Mouse (Mus musculus) adrenal gland, adult (tissue): ENCODE measurements around the gene Cenpl.
A peak's percentile ranks its signal among the peaks of the same experiment; 100 is the strongest.
"Not testable (repeated sequence)": the region's sequence is repeated elsewhere in the genome, so short reads cannot be mapped to it uniquely, and the experiment has no call there.

Experiments used
- DNase-seq, 2 experiments: peaks; one replicate each; pipeline ENCODE4 v3.0.0; 2022 to 2023; ENCODE audit warnings: low spot score in 1 of 2; ENCODE audit not compliant: inconsistent age in 2 of 2

The Cenpl gene

GRCm38 (mm10) chr1:161070352-161071271, at the start of gene Cenpl, which contains the start of gene Dars2:
Gene Cenpl, plus strand, starts transcription at chr1:161070713.
Gene Dars2, minus strand, starts transcription at chr1:161070658.
- peak; percentile 97 to 99 for DNase-seq

DNA sequence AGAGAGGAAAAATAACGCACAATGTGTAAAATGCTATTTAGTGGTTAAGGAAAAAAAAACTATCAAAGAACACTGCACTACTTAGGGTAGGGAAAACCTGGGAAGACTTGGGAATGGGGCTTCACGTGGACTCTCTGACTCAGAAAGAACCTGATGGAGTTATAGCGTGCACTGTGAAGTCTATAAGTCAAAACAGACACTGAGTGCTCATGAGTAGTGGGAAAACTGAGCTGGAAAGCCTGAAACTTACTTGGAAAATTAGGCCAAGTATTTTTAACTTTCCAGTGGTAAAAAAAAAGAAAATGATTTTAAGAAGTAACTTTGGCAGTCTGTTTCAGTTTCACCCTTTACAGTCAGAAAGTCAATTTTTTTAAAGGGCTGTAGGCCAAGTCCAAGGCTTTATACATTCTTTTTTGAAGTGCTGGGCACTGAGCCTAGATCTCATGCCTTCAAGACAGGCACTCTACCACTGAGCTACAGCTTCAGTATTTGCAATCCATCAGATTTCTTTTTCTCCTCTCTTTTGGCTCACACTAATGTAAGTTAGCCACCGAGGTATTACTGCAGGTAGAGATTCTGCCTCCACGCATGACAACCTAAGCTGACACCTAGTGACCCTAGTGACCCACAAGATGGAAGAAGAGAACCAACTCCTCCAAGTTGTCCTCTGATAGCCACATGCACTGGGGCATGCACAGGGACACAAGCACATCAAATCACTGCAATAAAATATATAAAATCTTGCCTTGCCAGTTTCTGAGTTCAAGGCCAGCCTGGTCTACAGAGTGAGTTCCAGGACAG, 44.9 kb upstream of the Cenpl start:
- peak in 1 of 2 experiments; percentile 71 for DNase-seq

DNA sequence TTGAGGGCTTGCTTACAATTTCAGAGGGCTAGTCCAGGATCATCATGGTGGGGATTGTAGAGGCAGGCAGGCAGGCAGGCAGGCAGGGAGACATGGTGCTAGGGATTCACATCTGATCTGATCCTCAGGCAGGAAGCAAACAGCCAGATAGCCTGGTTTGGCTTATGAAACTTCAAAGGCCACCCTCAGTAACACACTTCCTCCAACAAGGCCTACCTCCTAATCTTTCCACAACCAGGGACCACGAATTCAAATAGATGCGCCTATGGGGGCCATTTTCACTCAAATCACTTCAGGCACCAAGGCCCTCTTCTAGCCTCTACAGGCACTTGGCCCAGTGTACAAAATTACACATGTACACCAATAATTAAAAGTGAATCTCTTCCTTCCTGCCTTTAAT, 43.3 kb upstream of the Cenpl start:
- no peak for DNase-seq

GRCm38 (mm10) chr1:161028427-161028826, 42.1 kb upstream of the Cenpl start:
- not testable (repeated sequence) for DNase-seq

- no peak for DNase-seq
Measured at GRCm38 (mm10) chr1:161030058-161030457, 40.5 kb upstream of the Cenpl start.

DNA sequence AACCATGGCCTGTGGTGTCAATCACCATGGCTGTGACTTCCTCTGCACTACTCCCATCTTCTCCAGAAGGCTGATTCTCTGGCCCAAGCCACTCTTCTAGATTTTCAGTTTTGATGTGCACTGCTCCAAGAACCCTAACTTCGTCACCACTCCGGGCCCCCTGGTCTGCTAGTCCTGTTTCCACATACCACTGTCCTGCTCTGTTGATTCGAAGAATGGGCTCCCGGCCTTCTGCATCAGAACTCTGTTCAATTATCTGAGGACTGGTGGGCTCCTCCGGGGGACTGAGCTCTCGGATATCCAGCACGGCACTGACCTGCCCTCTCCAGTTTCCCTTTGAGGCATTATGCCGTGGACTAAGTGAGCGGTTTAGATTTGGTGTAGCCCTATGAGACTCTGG, 38.6 kb upstream of the Cenpl start:
- peak in 1 of 2 experiments; percentile 39 for DNase-seq

DNA sequence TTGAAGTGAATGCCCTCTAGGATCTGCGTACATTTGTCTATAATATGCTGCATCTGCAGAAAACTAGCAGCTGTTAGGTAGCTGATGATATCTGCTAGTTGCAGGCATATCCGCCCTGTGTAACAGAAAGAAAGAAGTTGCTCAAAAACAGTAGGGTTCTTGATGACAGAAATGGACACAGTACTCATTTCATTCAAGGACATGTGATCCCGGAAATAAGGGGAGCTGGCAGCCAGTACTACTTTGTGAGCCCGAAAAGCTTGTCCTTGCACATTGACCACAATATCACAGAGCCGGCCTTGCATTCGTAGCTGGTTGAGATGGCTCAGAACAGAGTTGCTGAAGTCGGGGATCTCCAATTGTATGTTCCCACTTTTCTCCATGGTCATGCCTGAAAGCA, 38.2 kb upstream of the Cenpl start:
- DNase-seq = peak; percentile 79 to 90

GRCm38 (mm10) chr1:161033856-161034434, 36.6 kb upstream of the Cenpl start:
- no peak for DNase-seq

GRCm38 (mm10) chr1:161034435-161035280, 35.9 kb upstream of the Cenpl start, which contains the start of gene Zbtb37:
Gene Zbtb37, minus strand, starts transcription at chr1:161034849.
- DNase-seq = peak; percentile 99 to 100

DNA sequence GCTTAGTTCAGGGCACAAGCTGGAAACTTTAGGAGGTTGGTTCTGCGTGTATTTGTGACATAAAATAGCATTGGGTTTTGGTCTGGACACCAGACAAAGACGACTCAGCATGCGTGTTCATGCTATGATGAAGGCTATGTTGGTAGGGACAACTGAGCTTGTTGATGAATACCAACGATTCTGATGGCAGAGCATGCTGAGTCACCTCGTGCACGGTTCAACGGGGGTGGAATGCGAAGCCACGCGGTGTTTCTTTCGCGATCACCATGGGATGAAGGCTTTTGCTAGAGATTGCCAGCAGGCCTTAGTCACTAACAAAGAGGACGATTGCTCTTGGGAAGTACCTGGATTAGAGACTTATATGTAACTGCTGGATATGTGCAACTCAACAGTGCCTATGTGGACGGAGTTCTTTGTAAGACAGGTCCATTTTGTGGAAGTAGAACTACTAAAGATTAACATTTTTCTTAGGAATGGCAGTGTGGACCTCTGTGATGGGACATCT, 35.2 kb upstream of the Cenpl start:
- DNase-seq = no peak

- DNase-seq = peak in 1 of 2 experiments; percentile 30
Measured at GRCm38 (mm10) chr1:161035786-161036404, 34.6 kb upstream of the Cenpl start.

GRCm38 (mm10) chr1:161036411-161036841, 34.1 kb upstream of the Cenpl start:
- DNase-seq = peak; percentile 26 to 70

DNA sequence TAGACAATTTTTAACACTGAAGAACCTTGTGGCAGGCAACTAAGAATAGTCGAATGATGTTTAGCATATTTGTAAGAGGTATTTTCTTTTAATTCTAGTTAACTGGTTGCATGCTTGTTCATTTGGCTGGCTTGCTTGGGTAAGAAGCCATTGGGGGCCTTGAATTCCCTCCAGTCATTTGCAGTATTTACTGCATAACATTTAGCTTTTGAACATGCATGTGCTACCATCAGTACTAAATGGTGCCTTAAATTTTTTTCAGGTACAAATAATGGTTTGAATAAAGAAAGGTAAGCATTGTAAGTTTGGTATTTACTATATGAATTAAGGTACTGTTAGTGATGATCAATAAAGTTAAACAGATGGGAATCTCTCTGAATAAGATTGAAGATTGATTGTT, 33.5 kb upstream of the Cenpl start:
- DNase-seq = no peak

DNA sequence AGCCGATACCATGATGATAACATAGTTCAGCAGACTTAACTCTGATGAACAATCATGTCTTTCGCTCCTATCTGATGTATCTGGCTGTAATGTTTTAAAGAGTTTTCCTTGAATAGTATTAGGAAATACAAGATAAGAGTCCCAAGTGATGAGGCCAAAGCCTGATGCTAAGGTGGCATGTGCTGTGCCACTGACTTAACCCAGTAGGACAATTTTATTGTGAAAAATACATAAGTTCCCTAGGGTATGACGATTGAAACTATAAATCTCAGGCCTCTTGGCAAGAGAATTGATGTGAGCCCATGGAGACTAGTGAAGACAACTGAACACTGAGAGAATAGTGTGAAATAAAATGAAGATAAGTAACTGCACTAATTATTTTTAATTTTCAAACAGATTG, 32.9 kb upstream of the Cenpl start:
- peak in 1 of 2 experiments; percentile 37 for DNase-seq

DNA sequence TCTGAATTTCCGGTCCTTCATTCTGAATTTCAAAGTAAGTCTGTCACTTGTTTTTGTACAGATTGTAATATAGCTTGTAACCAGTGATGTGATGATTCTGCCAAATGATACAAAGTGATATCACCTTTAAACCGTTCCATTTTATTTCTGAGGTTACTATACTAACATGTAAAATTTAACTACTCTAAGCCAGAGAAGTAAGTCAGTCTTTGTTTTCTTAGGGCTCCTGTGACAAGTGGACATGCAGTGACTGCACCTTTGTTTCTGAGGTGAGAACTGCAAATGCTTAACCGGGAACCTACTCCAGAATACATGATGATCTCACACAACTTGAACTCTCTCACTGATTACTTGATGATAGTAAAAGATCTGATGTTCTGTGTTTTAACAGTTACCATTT, 32.5 kb upstream of the Cenpl start:
- no peak for DNase-seq

- DNase-seq = peak in 1 of 2 experiments; percentile 54
Measured at GRCm38 (mm10) chr1:161038968-161039721, 31.4 kb upstream of the Cenpl start.

GRCm38 (mm10) chr1:161039741-161040425, 30.6 kb upstream of the Cenpl start:
- peak in 1 of 2 experiments; percentile 66 for DNase-seq

- peak; percentile 22 to 61 for DNase-seq
Measured at GRCm38 (mm10) chr1:161040426-161040770, 30.1 kb upstream of the Cenpl start.
